Mouse (Mus musculus) liver, embryonic 13.5 days (tissue): ENCODE measurements around the gene Nsun6. TPM values are rescaled to one million over a fixed set of nuclear protein-coding genes. Genes with fewer than 3 reads are reported as not detected.
A peak's percentile ranks its signal among the peaks of the same experiment; 100 is the strongest.

ENCODE experiments used
- ATAC-seq: fragments of 200-750 bp; cut with Nextera tagmentation; 2 replicates; pipeline ENCODE4 v1.8.0; 2017; ENCODE audit warnings: low read depth, mild to moderate bottlenecking, moderate number of reproducible peaks, moderate library complexity
- DNase-seq: peaks from one replicate; pipeline ENCODE4 v3.0.0; 2022
- H3K27ac ChIP-seq: fragments of 300-500 bp; sonication (generic); 2 replicates; pipeline ENCODE4 v1.5.1; 2015; ENCODE audit warnings: moderate library complexity, mild to moderate bottlenecking, inconsistent platforms
- H3K27me3 ChIP-seq: fragments of 300-500 bp; sonication (generic); 2 replicates; pipeline ENCODE4 v1.6.1; 2015; ENCODE audit warnings: mild to moderate bottlenecking, inconsistent platforms
- H3K36me3 ChIP-seq: fragments of 300-500 bp; sonication (generic); 2 replicates; pipeline ENCODE4 v1.6.1; 2015; ENCODE audit warnings: mild to moderate bottlenecking, inconsistent platforms
- H3K4me1 ChIP-seq: fragments of 300-500 bp; sonication (generic); replicated peaks from 2 replicates; pipeline ENCODE4 v1.6.1; 2015; ENCODE audit warnings: inconsistent platforms
- H3K4me2 ChIP-seq: fragments of 300-500 bp; sonication (generic); 2 replicates; pipeline ENCODE4 v1.6.1; 2015; ENCODE audit warnings: inconsistent platforms, mild to moderate bottlenecking, moderate library complexity
- H3K4me3 ChIP-seq: fragments of 300-500 bp; sonication (generic); replicated peaks from 2 replicates; pipeline ENCODE4 v1.5.1; 2015; ENCODE audit warnings: mild to moderate bottlenecking, inconsistent platforms
- H3K9ac ChIP-seq: fragments of 300-500 bp; sonication (generic); 2 replicates; pipeline ENCODE4 v1.6.1; 2015; ENCODE audit warnings: mild to moderate bottlenecking, inconsistent platforms
- H3K9me3 ChIP-seq: fragments of 300-500 bp; sonication (generic); replicated peaks from 2 replicates; pipeline ENCODE4 v1.6.1; 2016; ENCODE audit warnings: inconsistent platforms
- WGBS: fragments of 180-500 bp; shearing (Covaris S2); methylation state at CpG from one replicate; pipeline ENCODE4 v1.1.7; 2015; ENCODE audit not compliant: insufficient replicate concordance; 5-methylcytosine and 5-hydroxymethylcytosine counted together
- polyA plus RNA-seq: library from polyadenylated mRNA; unstranded; fragments of >200 nt; fragmentation: Nextera tagmentation; extraction: Ambion mirVana; gene quantifications from 2 replicates; pipeline ENCODE4 v1.2.1, GENCODE M21; 2015

Gene Nsun6
- polyA plus RNA-seq, 1 experiment from 2014 or later, result 4.6 TPM

DNA sequence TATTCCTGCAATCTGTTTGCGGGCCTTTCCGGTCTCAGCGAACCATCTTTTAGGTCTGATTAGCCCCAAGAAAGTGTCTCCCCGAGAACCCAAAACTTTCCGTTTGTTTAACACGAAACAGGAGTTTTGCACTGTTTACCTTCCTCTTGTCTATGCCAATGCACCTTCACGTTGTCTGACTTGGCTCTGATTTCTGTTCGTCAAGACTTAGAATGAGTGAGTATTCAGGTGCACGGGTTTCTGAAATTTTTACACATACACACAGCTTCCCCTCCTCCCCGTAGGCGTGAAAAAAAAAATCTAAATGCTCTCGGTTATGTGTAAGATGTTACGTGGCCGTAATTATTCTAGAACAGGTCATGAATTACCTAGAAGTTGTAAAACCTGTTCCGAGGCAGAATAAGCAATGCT lies 877 bp upstream of the Nsun6 start:
- Histone ChIP-seq H3K4me3 (peak overlapping the region; percentile 93), H3K27me3 (no peaks in the 10 kb centered on the region), H3K4me2 (peak overlapping the region; percentile 83), H3K36me3 (no peaks in the 10 kb centered on the region), H3K27ac (peak overlapping the region; percentile 82), H3K4me1 (peaks cover 26% of the 10 kb centered on the region), H3K9me3 (no peaks in the 10 kb centered on the region), H3K9ac (peak overlapping the region; percentile 91)
- 2% methylated on average over 15 of the region's 15 CpGs for whole genome bisulfite sequencing
- DNase-seq (no peak), ATAC-seq (no peak)

DNA sequence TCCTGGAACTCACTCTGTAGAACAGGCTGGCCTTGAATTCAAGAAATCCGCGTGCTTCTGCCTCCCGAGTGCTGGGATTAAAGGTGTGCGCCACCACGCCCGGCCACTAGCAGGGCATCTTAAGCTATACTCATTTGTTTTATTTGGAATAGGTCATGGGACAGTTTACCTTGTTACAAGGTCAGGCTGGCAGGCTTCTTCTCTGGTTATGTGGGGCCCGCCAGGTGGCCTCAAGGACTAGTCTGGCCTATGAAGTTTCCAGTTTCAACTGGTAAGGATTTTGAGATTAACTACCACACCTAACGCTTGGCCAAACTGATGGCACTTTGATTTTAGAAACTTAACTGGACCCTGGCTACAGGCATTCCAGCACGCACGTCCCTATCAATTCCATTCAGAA lies 373 bp downstream of the Nsun6 start:
- Histone ChIP-seq H3K4me3 (peak overlapping the region; percentile 93), H3K36me3 (no peaks in the 10 kb centered on the region), H3K4me2 (peak overlapping the region; percentile 83), H3K9ac (peak overlapping the region; percentile 91), H3K27ac (peak overlapping the region; percentile 85), H3K27me3 (no peaks in the 10 kb centered on the region), H3K9me3 (no peaks in the 10 kb centered on the region), H3K4me1 (peaks cover 30% of the 10 kb centered on the region)
- 28% methylated on average over 10 of the region's 10 CpGs for WGBS
- ATAC-seq (peak; percentile 13; the same call in 1 of the 2 replicates), DNase-seq (no peak)

- no peaks in the 10 kb centered on the region for H3K27me3 ChIP-seq
- no peaks in the 10 kb centered on the region for H3K36me3 ChIP-seq
- DNase-seq (peak; percentile 86), ATAC-seq (peak; percentile 100)
- no peaks in the 10 kb centered on the region for H3K9me3 ChIP-seq
- 8% methylated on average over 20 of the region's 20 CpGs for WGBS
- H3K9ac ChIP-seq, result peak within 1 kb of the TSS; percentile 74
- peaks cover 19% of the 10 kb centered on the region for H3K4me1 ChIP-seq
- H3K27ac ChIP-seq, result peak within 1 kb of the TSS; percentile 59
- peak within 1 kb of the TSS; percentile 69 for H3K4me3 ChIP-seq
- H3K4me2 ChIP-seq, result peak within 1 kb of the TSS; percentile 73
Observed at GRCm38 (mm10) chr2:15049117-15049873, 5.6 kb downstream of the Nsun6 start, which contains the start of gene Arl5b. TSS of gene Arl5b (plus strand) at chr2:15049395.

GRCm38 (mm10) chr2:15040326-15040725 lies 14.5 kb downstream of the Nsun6 start:
- H3K36me3 ChIP-seq, result peaks cover 7% of the 10 kb centered on the region; the same call in 1 of the 2 replicates
- 42% methylated on average over 5 of the region's 5 CpGs for WGBS
- H3K4me3 ChIP-seq, result no peak overlapping the region
- no peaks in the 10 kb centered on the region for H3K9me3 ChIP-seq
- H3K4me2 ChIP-seq, result no peak overlapping the region
- no peak overlapping the region for H3K27ac ChIP-seq
- no peaks in the 10 kb centered on the region for H3K27me3 ChIP-seq
- ATAC-seq (peak; percentile 50), DNase-seq (peak; percentile 11)
- no peak overlapping the region for H3K9ac ChIP-seq
- H3K4me1 ChIP-seq, result no peaks in the 10 kb centered on the region

DNA sequence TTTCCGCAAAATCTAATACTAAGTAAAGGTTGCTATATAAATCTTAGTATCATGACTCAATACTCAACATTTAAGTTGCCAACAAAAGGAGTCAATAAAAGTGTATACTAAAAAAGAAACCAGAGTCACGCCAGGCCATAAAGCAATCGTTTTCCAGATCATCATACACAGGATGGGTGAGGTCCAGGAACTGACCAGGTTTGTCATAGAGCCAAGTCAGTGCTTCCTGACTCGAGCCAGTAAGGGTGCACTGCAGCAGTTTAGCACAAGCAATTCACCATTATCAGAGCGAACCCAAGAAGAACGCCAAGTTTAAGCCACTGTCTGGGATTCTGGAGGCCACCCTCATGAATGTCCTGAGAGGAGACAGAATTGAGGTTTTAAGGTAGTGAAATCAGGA lies 16.2 kb downstream of the Nsun6 start:
- Histone ChIP-seq H3K4me2 (no peak overlapping the region), H3K9ac (no peak overlapping the region), H3K9me3 (no peaks in the 10 kb centered on the region), H3K4me3 (no peak overlapping the region), H3K27ac (no peak overlapping the region), H3K4me1 (no peaks in the 10 kb centered on the region), H3K27me3 (no peaks in the 10 kb centered on the region), H3K36me3 (peaks cover 7% of the 10 kb centered on the region; the same call in 1 of the 2 replicates)
- DNase-seq (no peak), ATAC-seq (no peak)
- 76% methylated on average over 6 of the region's 6 CpGs for WGBS

DNA sequence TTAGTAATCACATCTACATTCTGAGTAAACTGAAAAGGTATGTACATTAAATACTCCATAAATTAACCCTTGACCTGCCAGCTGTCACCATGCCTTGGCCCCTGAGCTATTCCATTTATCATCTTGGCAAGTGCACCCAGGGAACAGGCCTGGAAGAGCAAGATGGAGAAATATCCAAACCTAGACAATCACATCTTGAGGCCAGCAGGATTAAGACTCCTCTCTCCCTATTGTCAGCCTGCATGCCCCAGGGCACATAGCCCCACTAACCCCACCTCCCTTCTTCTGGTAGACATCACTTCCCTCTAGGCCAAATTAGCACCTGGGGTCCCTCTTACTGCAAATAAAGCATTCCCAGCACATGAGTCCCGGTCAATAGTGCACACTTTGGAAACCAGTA lies 27.1 kb downstream of the Nsun6 start:
- DNase-seq (no peak), ATAC-seq (no peak)
- H3K4me3 ChIP-seq, result no peak overlapping the region
- H3K27me3 ChIP-seq, result no peaks in the 10 kb centered on the region
- H3K9ac ChIP-seq, result no peak overlapping the region
- H3K27ac ChIP-seq, result no peak overlapping the region
- H3K36me3 ChIP-seq, result peaks cover 7% of the 10 kb centered on the region; the same call in 1 of the 2 replicates
- no peaks in the 10 kb centered on the region for H3K9me3 ChIP-seq
- WGBS, result 77% methylated on average over 1 of the region's 1 CpGs
- H3K4me1 ChIP-seq, result no peaks in the 10 kb centered on the region
- H3K4me2 ChIP-seq, result no peak overlapping the region

DNA sequence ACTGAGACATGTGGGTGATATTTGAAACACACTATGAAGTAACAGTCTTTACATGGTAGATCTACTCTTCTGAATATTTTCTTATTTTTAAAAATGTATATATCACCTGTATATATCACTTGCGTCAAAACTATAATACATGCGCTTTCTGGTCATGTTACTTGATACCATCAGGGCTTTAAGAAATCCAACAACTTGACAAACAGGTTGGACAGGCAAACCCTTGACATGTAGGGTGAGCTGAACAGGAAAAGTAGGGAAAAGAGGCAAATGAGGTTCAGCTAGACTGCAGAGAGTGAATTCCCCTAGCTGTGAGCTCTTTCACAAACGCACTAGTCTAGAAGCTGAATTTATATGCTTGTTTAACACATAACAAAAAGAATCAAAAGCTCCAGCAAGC lies 28.1 kb downstream of the Nsun6 start:
- Histone ChIP-seq H3K4me1 (no peaks in the 10 kb centered on the region), H3K4me3 (no peak overlapping the region), H3K27me3 (no peaks in the 10 kb centered on the region), H3K9me3 (no peaks in the 10 kb centered on the region), H3K9ac (no peak overlapping the region), H3K4me2 (no peak overlapping the region), H3K36me3 (peaks cover 7% of the 10 kb centered on the region; the same call in 1 of the 2 replicates), H3K27ac (no peak overlapping the region)
- ATAC-seq (no peak), DNase-seq (no peak)
- WGBS, result 77% methylated on average over 3 of the region's 3 CpGs

GRCm38 (mm10) chr2:15008072-15008471 lies 46.8 kb downstream of the Nsun6 start:
- H3K4me1 ChIP-seq, result no peaks in the 10 kb centered on the region
- H3K4me2 ChIP-seq, result no peak overlapping the region
- H3K27ac ChIP-seq, result no peak overlapping the region
- no peak overlapping the region for H3K4me3 ChIP-seq
- H3K36me3 ChIP-seq, result peaks cover 3% of the 10 kb centered on the region
- ATAC-seq, result no peak
- H3K27me3 ChIP-seq, result no peaks in the 10 kb centered on the region
- H3K9ac ChIP-seq, result no peak overlapping the region
- WGBS, result 87% methylated on average over 1 of the region's 1 CpGs
- H3K9me3 ChIP-seq, result no peaks in the 10 kb centered on the region
- DNase-seq, result no peak

GRCm38 (mm10) chr2:15007531-15007930 lies 47.3 kb downstream of the Nsun6 start:
- H3K9ac ChIP-seq, result no peak overlapping the region
- H3K4me3 ChIP-seq, result no peak overlapping the region
- H3K4me2 ChIP-seq, result no peak overlapping the region
- peaks cover 3% of the 10 kb centered on the region for H3K36me3 ChIP-seq
- WGBS, result 71% methylated on average over 3 of the region's 3 CpGs
- no peaks in the 10 kb centered on the region for H3K4me1 ChIP-seq
- no peaks in the 10 kb centered on the region for H3K9me3 ChIP-seq
- H3K27ac ChIP-seq, result no peak overlapping the region
- DNase-seq (no peak), ATAC-seq (no peak)
- no peaks in the 10 kb centered on the region for H3K27me3 ChIP-seq

- Histone ChIP-seq H3K27me3 (no peaks in the 10 kb centered on the region), H3K9me3 (no peaks in the 10 kb centered on the region), H3K36me3 (no peaks in the 10 kb centered on the region), H3K27ac (no peak overlapping the region), H3K4me2 (no peak overlapping the region), H3K4me3 (no peak overlapping the region), H3K4me1 (no peaks in the 10 kb centered on the region), H3K9ac (no peak overlapping the region)
- WGBS, result 82% methylated on average over 5 of the region's 5 CpGs
- ATAC-seq (no peak), DNase-seq (no peak)
Observed at GRCm38 (mm10) chr2:14997836-14998235, 57.0 kb downstream of the Nsun6 start.

DNA sequence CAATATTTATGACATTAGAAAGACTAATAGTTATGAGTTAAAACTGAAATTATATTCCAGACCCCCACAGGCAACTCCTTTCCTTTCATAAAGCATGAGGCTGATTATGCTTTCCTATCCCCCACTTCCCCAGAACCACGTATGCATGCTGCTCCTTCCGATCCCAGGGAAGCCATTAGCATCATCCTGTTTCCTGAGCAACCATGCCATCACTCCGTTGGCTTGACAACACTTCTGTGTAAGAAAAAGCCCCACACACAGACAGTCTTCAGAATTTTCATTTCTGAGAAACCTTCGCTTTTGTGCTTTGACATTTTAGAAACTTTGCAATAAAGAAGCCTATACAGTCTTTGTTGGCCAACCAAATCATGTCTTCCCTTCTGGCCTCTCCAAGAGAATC lies 58.8 kb downstream of the Nsun6 start:
- Histone ChIP-seq H3K9ac (no peak overlapping the region), H3K27ac (no peak overlapping the region), H3K4me1 (no peaks in the 10 kb centered on the region), H3K9me3 (no peaks in the 10 kb centered on the region), H3K36me3 (no peaks in the 10 kb centered on the region), H3K27me3 (no peaks in the 10 kb centered on the region), H3K4me2 (no peak overlapping the region), H3K4me3 (no peak overlapping the region)
- no peak for DNase-seq
- ATAC-seq, result no peak
- 82% methylated on average over 4 of the region's 4 CpGs for WGBS

GRCm38 (mm10) chr2:14992531-14992930 lies 62.3 kb downstream of the Nsun6 start:
- Histone ChIP-seq H3K4me1 (no peaks in the 10 kb centered on the region), H3K27ac (no peak overlapping the region)

More at GRCm38 (mm10) chr2:14992531-14992930, 62.3 kb downstream of the Nsun6 start:
- ATAC-seq (no peak), DNase-seq (no peak)
- WGBS, result 70% methylated on average over 4 of the region's 4 CpGs
- H3K9me3 ChIP-seq, result no peaks in the 10 kb centered on the region
- H3K4me3 ChIP-seq, result no peak overlapping the region
- no peaks in the 10 kb centered on the region for H3K36me3 ChIP-seq
- no peaks in the 10 kb centered on the region for H3K27me3 ChIP-seq
- H3K4me2 ChIP-seq, result no peak overlapping the region
- no peak overlapping the region for H3K9ac ChIP-seq
